Mouse (Mus musculus) megakaryocyte, embryonic 14.5 days (primary cell): ENCODE measurements at regions not wholly inside any gene's neighbourhood (a gene's known extent, or its start where the extent isn't known, plus 50 kb on each side); places are given as distances from the start of the nearest gene placed in this dataset.

ENCODE experiments used
- FLI1 ChIP-seq: IDR thresholded peaks from 2 replicates; pipeline ENCODE4 v1.6.1; 2012; ENCODE audit warnings: low read length, inconsistent platforms, mixed read lengths
- GATA1 ChIP-seq: IDR thresholded peaks from 3 replicates; pipeline ENCODE4 v1.6.1; 2012; ENCODE audit warnings: mixed read lengths, low read length, inconsistent platforms, borderline replicate concordance

DNA sequence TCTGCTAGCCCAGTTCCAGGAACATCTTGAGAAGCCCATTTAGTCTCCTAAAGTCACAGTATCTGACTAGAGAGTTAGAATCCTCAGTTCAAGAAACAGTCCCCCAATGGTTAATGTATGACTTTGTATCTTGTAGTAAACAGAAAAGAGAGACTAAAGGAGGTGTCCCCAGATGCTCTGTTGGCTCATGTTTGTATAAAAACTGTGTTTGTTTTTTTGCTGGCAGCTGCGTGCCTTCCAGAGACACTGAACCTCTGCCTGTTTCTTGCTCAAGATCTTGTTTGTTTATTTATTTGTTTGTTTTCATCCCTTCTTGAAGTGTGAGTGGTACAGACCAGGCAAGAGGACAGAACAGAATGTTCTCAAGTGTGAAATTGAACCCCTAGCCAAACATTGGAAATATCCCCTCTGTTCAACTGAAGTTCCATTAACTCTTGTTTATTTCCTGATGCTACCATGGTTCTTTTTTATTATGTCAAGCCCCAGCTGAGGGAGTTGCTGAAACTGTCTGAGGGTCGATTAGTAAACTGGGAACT lies 451.3 kb upstream of the Ube2e3 start:
- no peak for TF ChIP-seq GATA1
- TF ChIP-seq FLI1: no peak
